Mouse (Mus musculus): ENCODE data around the gene Gda.

- TF ChIP-seq POLR2AphosphoS2 (IDR thresholded peaks at IDR 0.05; ENCODE audit: low read depth, low read length) = no peak
- TF ChIP-seq ZKSCAN1 (IDR thresholded peaks at IDR 0.05; ENCODE audit: borderline replicate concordance, low read depth, low read length) = no peak
- no peak for TF ChIP-seq CTCF (conservative IDR thresholded peaks at IDR 0.05 in 1 of 2, IDR thresholded peaks at IDR 0.05 in 1 of 2; ENCODE audit: low read depth in 2 of 2, low read length in 2 of 2)
- no peak for TF ChIP-seq SMC3 (IDR thresholded peaks at IDR 0.05; ENCODE audit: low read depth, low read length)
- TF ChIP-seq MAZ (IDR thresholded peaks at IDR 0.05; ENCODE audit: low read depth, low read length) = no peak
These were observed 49.5 kb downstream of the Gda start for GRCm38 (mm10) chr19:21423731-21424130.

Data from CH12.LX (cell line).